Mouse (Mus musculus) heart, adult 2 months (tissue): ENCODE results near the gene Ntn1. TPM values are rescaled to one million over a fixed set of nuclear protein-coding genes. Genes with fewer than 3 reads are reported as not detected.
A peak's percentile ranks its signal among the peaks of the same experiment; 100 is the strongest.

Experiments used
- DNase-seq, 2 experiments: peaks; one replicate each; pipeline ENCODE4 v3.0.0; 2021
- H3K27ac ChIP-seq: fragments of 200-600 bp; 2 replicates; pipeline ENCODE4 v1.8.1; 2022
- H3K27me3 ChIP-seq: fragments of 200-500 bp; 2 replicates; pipeline ENCODE4 v1.6.1; 2012; ENCODE audit warnings: mild to moderate bottlenecking, low read length, inconsistent platforms, mixed read lengths; ENCODE audit not compliant: control insufficient read depth, insufficient read depth
- H3K36me3 ChIP-seq: fragments of 200-500 bp; 2 replicates; pipeline ENCODE4 v1.6.1; 2012; ENCODE audit warnings: low read length, inconsistent platforms; ENCODE audit not compliant: control insufficient read depth, insufficient read depth
- H3K4me1 ChIP-seq: fragments of 200-500 bp; 2 replicates; pipeline ENCODE4 v1.6.1; 2011; ENCODE audit warnings: low read length; ENCODE audit not compliant: control insufficient read depth, insufficient read depth
- H3K4me3 ChIP-seq: fragments of 200-600 bp; 2 replicates; pipeline ENCODE4 v1.8.1; 2022
- H3K79me2 ChIP-seq: fragments of 200-500 bp; replicated peaks from 2 replicates; pipeline ENCODE4 v1.6.1; 2012; ENCODE audit warnings: mild to moderate bottlenecking, inconsistent platforms, low read length, moderate library complexity, mixed read lengths; ENCODE audit not compliant: control insufficient read depth, insufficient read depth
- H3K9ac ChIP-seq: fragments of 200-500 bp; 2 replicates; pipeline ENCODE4 v1.6.1; 2012; ENCODE audit warnings: low read depth, mild to moderate bottlenecking, control low read depth, inconsistent platforms, low read length, mixed read lengths
- CTCF ChIP-seq: fragments of 200-600 bp; IDR thresholded peaks from 2 replicates; pipeline ENCODE4 v1.8.1; 2022; ENCODE audit warnings: antibody characterized with exemption, mild to moderate bottlenecking, moderate library complexity
- EP300 ChIP-seq: fragments of 200-500 bp; IDR thresholded peaks from 2 replicates; pipeline ENCODE4 v1.6.1; 2011; ENCODE audit warnings: low read depth, low read length, control low read depth; ENCODE audit not compliant: insufficient read depth
- POLR2A ChIP-seq: fragments of 200-500 bp; IDR thresholded peaks from 2 replicates; pipeline ENCODE4 v1.6.1; 2011; ENCODE audit warnings: mild to moderate bottlenecking, low read depth, low read length, control low read depth; ENCODE audit not compliant: insufficient read depth
- WGBS: fragments of 180-500 bp; shearing (Covaris S2); methylation state at CpG from one replicate; pipeline ENCODE4 v1.1.7; 2018; 5-methylcytosine and 5-hydroxymethylcytosine counted together
- intact Hi-C: fragments of 180-260 bp; cut with DNase I; formaldehyde crosslinking; loops from one replicate; pipeline ENCODE4 v1.15.1; 2025
- polyA plus RNA-seq: library from polyadenylated mRNA; depleted of rRNA; stranded (reverse); fragments of >200 nt; gene quantifications from 2 replicates; pipeline ENCODE4 v1.2.3, GENCODE M21; 2012
- total RNA-seq, 2 experiments: library from RNA; stranded (reverse); gene quantifications; 2 replicates each; pipeline ENCODE4 v1.2.3; 2021

The Ntn1 gene
- total and polyA plus RNA-seq, 3 experiments, result 32.4 to 70.5 (median 55.1) TPM

DNA sequence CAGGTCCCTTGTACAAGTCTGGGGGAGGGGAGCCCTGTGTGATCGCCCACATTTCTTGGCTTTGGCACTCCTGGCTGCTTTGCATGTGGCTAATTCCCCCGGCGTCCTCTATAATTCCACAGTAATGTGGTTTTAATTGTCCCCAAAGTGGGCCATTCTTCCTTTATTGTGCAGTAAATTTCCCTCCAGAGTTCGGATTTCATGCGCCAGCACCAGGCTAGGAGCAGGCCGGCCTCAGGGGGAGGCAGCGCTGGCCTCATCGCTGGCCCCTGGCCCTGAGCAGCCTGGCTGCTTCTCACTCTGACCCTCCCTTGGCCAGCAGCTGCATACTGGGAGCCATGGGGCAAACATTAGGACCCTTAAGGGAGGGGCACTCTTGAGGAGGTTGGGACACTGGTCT lies 110.0 kb downstream of the Ntn1 start:
- peaks cover 11% of the 10 kb centered on the region for H3K4me1 ChIP-seq
- no peaks in the 10 kb centered on the region for H3K79me2 ChIP-seq
- H3K27me3 ChIP-seq, result no peaks in the 10 kb centered on the region
- DNase-seq, result peak; percentile 40 to 49
- WGBS, result 82% methylated on average over 8 of the region's 8 CpGs
- no peaks in the 10 kb centered on the region for H3K36me3 ChIP-seq
- intact Hi-C loops, result no loop called here
- no peak overlapping the region for H3K4me3 ChIP-seq
- no peak overlapping the region for H3K9ac ChIP-seq
- no peak for TF ChIP-seq POLR2A
- no peak for TF ChIP-seq EP300
- no peak for TF ChIP-seq CTCF
- no peak overlapping the region for H3K27ac ChIP-seq

- H3K79me2 ChIP-seq, result no peaks in the 10 kb centered on the region
- WGBS, result 50% methylated on average over 5 of the region's 5 CpGs
- DNase-seq, result peak; percentile 37 to 39
Measured at GRCm38 (mm10) chr11:68287331-68287730, 113.3 kb downstream of the Ntn1 start.

DNA sequence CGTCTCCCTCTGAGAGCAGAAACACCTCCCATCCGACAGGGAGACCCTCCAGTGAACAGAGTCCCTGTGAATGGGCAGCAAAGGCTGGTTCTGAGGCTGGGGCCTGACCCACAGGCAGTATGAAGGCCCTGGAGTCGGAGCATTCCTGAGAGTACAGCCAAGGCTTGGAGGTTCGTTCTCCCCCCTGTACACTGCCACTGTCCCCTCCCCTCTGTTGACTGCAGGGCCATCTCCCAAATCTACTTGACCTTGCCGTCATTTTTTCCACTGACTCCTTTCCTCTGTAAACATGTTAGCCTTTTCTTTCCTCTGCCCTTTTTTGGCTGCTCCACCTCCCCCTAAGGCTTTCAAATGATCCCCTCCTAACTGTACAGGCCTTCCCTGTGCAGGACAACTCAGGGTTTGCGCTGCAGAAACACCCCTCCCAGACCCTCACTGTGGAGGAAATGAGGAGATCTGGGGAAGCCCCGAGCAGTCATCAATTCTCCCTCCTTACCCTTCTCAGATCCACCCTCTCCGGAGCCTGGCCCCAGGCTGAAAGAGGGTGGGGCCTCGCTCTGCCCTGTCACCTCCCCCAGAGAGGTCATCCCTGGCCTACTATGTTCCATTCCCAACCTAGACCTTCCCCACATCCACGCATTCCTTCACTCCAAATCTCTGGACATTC lies 114.3 kb downstream of the Ntn1 start:
- Histone ChIP-seq H3K79me2 (no peaks in the 10 kb centered on the region), H3K4me3 (no peak overlapping the region), H3K9ac (0 out of 2 replicates have a peak overlapping the region, but pooled peaks have one; percentile 26), H3K27ac (peak overlapping the region; percentile 64), H3K27me3 (no peaks in the 10 kb centered on the region), H3K4me1 (peaks cover 12% of the 10 kb centered on the region), H3K36me3 (no peaks in the 10 kb centered on the region)
- intact Hi-C loops, result loop anchor here (5.0 to 10.0 kb wide), 2 partner anchors 56 to 109 kb away; no protein-coding TSS in a partner anchor
- DNase-seq, result peak; percentile 47 to 53
- TF ChIP-seq POLR2A (no peak), EP300 (peak; percentile 76), CTCF (no peak)
- WGBS, result 35% methylated on average over 10 of the region's 10 CpGs

More at GRCm38 (mm10) chr11:68287331-68287730, 113.3 kb downstream of the Ntn1 start:
- Histone ChIP-seq H3K4me3 (no peak overlapping the region), H3K27ac (peak overlapping the region; percentile 64), H3K36me3 (no peaks in the 10 kb centered on the region), H3K4me1 (peaks cover 11% of the 10 kb centered on the region), H3K9ac (no peak overlapping the region), H3K27me3 (no peaks in the 10 kb centered on the region)
- intact Hi-C loops, result loop anchor here (5.0 to 10.0 kb wide), 2 partner anchors 55 to 107 kb away; no protein-coding TSS in a partner anchor
- TF ChIP-seq CTCF (no peak), EP300 (0 out of 2 replicates have a peak, but pooled peaks have one; percentile 31)

DNA sequence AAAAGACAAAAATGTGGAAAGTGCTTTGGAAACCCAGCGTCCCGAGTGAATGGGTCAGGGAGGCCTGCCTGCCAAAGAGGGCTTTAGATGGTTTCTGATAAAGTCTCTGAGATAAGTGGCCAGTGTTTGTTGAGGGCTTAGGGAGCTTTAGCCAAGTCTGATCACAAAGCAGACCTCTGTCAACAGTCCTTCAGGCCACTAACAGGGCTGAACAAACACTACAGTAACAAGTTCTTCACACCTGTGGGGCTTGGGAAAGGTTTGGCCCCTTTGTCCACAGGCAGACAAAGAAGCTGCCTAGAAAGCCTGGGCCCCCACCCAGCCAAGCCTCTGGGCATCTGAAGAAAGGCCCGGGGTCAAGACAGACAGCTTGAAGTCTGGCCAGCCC lies 114.9 kb downstream of the Ntn1 start:
- 26% methylated on average over 3 of the region's 3 CpGs for WGBS
- intact Hi-C loops, result loop anchor here (5.0 to 10.0 kb wide), 2 partner anchors 57 to 109 kb away; no protein-coding TSS in a partner anchor
- peak overlapping the region; percentile 64 for H3K27ac ChIP-seq
- H3K27me3 ChIP-seq, result no peaks in the 10 kb centered on the region
- peaks cover 14% of the 10 kb centered on the region for H3K4me1 ChIP-seq
- TF ChIP-seq EP300 (no peak), CTCF (no peak), POLR2A (no peak)
- DNase-seq, result peak in 1 of 2 experiments; percentile 24
- H3K79me2 ChIP-seq, result no peaks in the 10 kb centered on the region
- H3K4me3 ChIP-seq, result no peak overlapping the region
- H3K9ac ChIP-seq, result 0 out of 2 replicates have a peak overlapping the region, but pooled peaks have one; percentile 26
- no peaks in the 10 kb centered on the region for H3K36me3 ChIP-seq

DNA sequence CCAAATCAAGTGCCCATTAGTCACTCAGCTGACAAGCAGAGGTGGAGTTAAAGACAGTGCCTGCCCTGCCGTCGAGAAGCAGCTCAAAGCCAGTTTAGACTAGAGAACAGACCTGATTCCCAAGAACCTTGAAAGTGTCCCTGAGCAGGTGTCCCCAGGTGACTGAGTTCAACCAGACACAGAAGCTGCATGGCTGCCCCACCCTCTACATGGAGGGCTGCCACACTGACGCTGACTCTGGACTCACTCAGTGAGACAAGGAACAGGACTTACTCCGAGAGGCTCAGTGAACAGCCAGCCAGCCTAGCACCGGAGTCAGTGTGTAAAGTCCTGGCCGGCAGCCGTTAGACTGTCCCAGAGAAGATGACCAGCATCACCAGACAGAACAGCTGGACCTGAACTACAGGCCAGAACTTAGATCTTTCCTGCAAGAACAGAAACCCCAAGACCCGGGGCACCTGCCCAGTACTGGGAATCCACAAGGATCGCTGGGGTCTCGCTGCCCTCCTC lies 120.6 kb downstream of the Ntn1 start:
- Histone ChIP-seq H3K79me2 (no peaks in the 10 kb centered on the region), H3K4me3 (no peak overlapping the region), H3K9ac (no peak overlapping the region), H3K27ac (peak overlapping the region; percentile 26; the same call in 1 of the 2 replicates), H3K36me3 (no peaks in the 10 kb centered on the region), H3K4me1 (peaks cover 11% of the 10 kb centered on the region), H3K27me3 (no peaks in the 10 kb centered on the region)
- intact Hi-C loops, result loop anchor here (10.0 kb wide), 1 partner anchor 115 kb away; no protein-coding TSS in a partner anchor
- TF ChIP-seq EP300 (no peak), CTCF (no peak), POLR2A (no peak)
- 63% methylated on average over 10 of the region's 10 CpGs for WGBS
- DNase-seq, result peak; percentile 29 to 34

GRCm38 (mm10) chr11:68276945-68277344 lies 123.7 kb downstream of the Ntn1 start:
- DNase-seq, result no peak
- no peak overlapping the region for H3K9ac ChIP-seq
- no peak overlapping the region for H3K27ac ChIP-seq
- no peaks in the 10 kb centered on the region for H3K79me2 ChIP-seq
- no peaks in the 10 kb centered on the region for H3K36me3 ChIP-seq
- WGBS, result 73% methylated on average over 7 of the region's 7 CpGs
- intact Hi-C loops, result no loop called here
- no peak overlapping the region for H3K4me3 ChIP-seq
- TF ChIP-seq EP300 (no peak), POLR2A (no peak), CTCF (no peak)
- H3K4me1 ChIP-seq, result peaks cover 11% of the 10 kb centered on the region
- H3K27me3 ChIP-seq, result no peaks in the 10 kb centered on the region
